Mouse (Mus musculus): ENCODE results near the gene Ppp1r3a. TPM values are rescaled to one million over a fixed set of nuclear protein-coding genes. Genes with fewer than 3 reads are reported as not detected.

Ppp1r3a gene
- polyA plus RNA-seq (2016; fragmentation: Nextera tagmentation; extraction: Ambion mirVana): not detected in 2 replicates

DNA sequence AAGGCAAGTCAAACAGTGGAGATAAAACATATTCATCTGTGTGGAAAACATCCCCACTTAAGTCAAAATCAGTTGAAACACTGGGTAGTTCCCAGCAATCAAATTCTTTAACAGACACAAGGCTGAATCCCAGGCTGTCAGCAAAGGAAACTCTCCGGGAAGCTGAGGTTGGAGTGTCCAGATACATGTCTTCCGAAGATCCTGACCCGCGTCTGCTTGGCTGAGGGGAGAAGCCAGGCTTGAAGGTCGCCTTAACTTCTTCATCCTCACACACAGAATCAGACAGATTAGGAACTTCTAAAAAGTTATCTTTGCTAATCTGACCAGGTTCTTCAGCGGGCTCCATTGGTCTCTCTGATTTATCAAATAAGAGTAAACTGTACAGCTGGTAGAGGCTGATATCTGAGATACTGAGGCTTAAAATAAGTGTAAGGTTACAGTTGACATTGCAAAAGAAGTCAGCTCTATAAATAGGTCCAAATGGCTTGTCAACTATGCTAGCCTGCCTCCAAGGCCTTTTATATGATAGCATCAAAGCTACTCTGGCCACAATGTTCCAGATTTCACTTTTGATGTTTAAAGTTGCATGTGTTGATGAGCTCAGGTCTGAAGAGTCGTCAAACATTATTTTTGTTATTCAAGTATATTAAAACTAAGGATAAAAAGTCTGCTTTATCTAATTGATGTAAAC is at the start of gene Ppp1r3a:
TSS of gene Ppp1r3a (minus strand) at position 374 of the 691 bp plus-strand sequence.
- H3K4me3 ChIP-seq: no peak within 1 kb of the TSS
- no peak within 1 kb of the TSS for H3K27ac ChIP-seq
- no peak for DNase-seq (ENCODE audit: low spot score)

DNA sequence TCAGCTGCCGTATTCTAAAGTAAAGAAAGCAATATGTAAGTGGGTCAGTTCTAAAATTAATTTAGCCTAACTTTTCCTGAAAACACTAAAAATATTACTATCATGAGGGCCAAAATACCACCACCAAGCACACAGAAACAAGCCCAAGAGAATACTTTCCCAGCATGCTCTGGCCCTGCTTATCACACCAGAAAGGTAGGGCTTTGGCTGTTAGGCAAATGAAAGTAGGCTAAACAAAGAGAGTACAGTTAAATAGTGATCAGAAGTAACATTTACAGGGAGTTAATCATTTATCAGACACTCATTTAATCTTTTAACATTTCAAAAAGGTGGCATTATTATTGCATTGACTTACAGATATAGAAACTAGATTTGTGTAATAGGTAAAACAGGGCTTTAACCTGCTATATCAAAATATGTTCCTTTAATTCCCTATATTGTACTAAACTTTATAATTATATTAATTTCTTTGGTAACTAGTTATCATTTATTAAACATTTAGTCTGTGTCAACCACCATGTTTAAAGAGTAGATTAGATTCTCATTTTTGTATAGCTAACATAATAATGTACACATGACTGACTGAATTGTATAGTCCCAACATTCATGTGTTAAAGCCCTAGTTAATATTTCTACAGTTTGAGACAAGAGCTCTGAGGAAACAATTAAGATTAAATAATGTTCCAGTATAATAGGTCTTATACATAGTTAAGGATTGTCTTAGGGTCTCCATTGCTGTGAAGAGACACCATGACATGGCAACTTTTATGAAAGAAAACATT is 32.3 kb upstream of the Ppp1r3a start:
- Histone ChIP-seq H3K36me3 (no peaks in the 10 kb centered on the region), H3K4me1 (no peaks in the 10 kb centered on the region), H3K27ac (no peak overlapping the region), H3K4me3 (no peak overlapping the region), H3K27me3 (ENCODE audit: low read depth, poor library complexity, severe bottlenecking) (no peaks in the 10 kb centered on the region), H3K9me3 (replicated peaks) (no peaks in the 10 kb centered on the region)
- 84% methylated on average over 1 of the region's 1 CpGs for WGBS
- DNase-seq (ENCODE audit: low spot score): no peak

More for the DNA sequence above, at the start of gene Ppp1r3a:
- H3K4me1 ChIP-seq: no peaks in the 10 kb centered on the region
- no peaks in the 10 kb centered on the region for H3K27me3 ChIP-seq (ENCODE audit: low read depth, poor library complexity, severe bottlenecking)
- H3K9me3 ChIP-seq (replicated peaks): no peaks in the 10 kb centered on the region
- no peaks in the 10 kb centered on the region for H3K36me3 ChIP-seq
- 90% methylated on average over 7 of the region's 7 CpGs for WGBS

DNA sequence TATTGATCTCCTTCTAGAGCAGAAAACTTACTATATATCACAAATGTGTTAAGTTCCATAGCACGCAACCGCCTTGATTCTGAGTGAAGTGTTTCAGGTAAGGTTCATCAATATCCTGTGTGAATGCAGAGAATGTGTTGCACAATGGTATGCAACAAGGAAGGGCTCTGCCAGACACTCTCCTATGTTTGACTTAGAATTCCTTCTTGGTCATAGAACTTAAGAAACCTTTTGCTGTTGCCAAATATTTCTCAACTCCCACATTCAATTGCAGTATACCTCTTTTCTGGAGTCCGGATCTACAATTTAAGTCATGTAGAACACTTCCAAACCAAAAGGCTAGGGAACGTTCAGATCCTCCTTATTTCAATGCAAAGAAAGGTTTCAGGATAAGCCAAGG is 22.8 kb upstream of the Ppp1r3a start:
- no peaks in the 10 kb centered on the region for H3K27me3 ChIP-seq (ENCODE audit: low read depth, poor library complexity, severe bottlenecking)
- H3K27ac ChIP-seq: no peak overlapping the region
- H3K9me3 ChIP-seq (replicated peaks): no peaks in the 10 kb centered on the region
- no peaks in the 10 kb centered on the region for H3K4me1 ChIP-seq
- WGBS: 92% methylated on average over 4 of the region's 4 CpGs
- H3K36me3 ChIP-seq: no peaks in the 10 kb centered on the region
- no peak for DNase-seq (ENCODE audit: low spot score)
- no peak overlapping the region for H3K4me3 ChIP-seq

DNA sequence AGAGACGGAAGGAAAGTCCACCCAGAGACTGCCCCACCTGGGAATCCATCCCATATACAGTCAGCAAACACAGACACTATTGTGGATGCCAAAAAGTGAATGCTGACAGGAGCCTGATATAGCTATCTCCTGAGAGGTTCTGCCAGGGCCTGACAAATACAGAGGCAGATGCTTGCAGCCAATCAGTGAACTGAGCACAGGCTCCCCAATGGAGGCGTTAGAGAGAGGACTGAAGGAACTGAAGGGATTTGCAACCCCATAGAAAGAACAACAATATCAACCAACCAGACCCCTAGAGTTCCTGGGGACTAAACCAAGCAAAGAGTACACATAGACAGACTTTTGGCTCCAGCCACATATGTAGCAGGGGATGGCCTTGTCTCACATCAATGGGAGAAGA is 16.6 kb upstream of the Ppp1r3a start:
- Histone ChIP-seq H3K4me1 (no peaks in the 10 kb centered on the region), H3K4me3 (no peak overlapping the region), H3K36me3 (no peaks in the 10 kb centered on the region), H3K27me3 (ENCODE audit: low read depth, poor library complexity, severe bottlenecking) (no peaks in the 10 kb centered on the region), H3K27ac (no peak overlapping the region), H3K9me3 (replicated peaks) (no peaks in the 10 kb centered on the region)
- no peak for DNase-seq (ENCODE audit: low spot score)
- WGBS: 86% methylated on average over 2 of the region's 2 CpGs

DNA sequence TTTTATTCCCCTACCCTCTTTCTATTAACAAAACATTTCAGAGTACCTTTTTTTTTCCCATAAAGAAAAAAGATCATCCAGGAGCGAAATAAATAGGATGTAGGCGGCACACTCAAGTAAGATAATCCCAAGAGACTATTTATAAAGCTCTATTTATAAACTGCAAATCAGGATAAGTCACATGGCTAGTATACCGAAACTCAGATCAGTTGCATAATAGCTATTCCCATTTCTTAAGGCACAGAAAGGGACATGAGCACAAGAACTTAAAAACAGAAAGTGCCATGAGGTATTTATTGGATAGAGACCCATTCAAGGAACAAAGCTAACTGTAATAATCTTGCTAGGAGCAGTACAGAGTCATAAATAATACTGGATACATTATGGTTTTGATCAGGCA is 2.4 kb upstream of the Ppp1r3a start:
- WGBS: 90% methylated on average over 3 of the region's 3 CpGs
- no peaks in the 10 kb centered on the region for H3K36me3 ChIP-seq
- no peak overlapping the region for H3K4me3 ChIP-seq
- H3K9me3 ChIP-seq (replicated peaks): no peaks in the 10 kb centered on the region
- H3K27me3 ChIP-seq (ENCODE audit: low read depth, poor library complexity, severe bottlenecking): no peaks in the 10 kb centered on the region
- no peaks in the 10 kb centered on the region for H3K4me1 ChIP-seq
- no peak overlapping the region for H3K27ac ChIP-seq
- DNase-seq (ENCODE audit: low spot score): no peak

DNA sequence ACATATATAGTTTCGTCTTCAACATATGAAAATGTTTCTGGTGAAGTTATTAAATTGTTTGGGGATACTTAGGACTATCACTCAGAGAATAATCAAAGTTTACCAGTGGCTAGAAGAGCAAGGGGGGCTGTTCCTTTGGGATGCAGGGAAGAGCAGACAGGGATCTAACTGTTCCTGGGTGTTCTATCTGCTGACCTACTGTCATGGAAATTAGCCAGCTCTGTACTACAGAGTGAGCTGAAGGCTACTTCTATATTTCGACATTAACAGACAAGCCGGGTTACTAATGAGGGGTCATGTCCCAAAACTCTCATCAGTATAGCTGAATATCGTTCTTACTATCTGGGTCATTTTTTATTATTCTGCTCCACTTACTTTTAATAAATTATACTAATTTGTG is 1.6 kb downstream of the Ppp1r3a start:
- Histone ChIP-seq H3K9me3 (replicated peaks) (no peaks in the 10 kb centered on the region), H3K27ac (no peak overlapping the region), H3K4me3 (no peak overlapping the region), H3K4me1 (no peaks in the 10 kb centered on the region), H3K27me3 (ENCODE audit: low read depth, poor library complexity, severe bottlenecking) (no peaks in the 10 kb centered on the region), H3K36me3 (no peaks in the 10 kb centered on the region)
- 88% methylated on average over 4 of the region's 4 CpGs for WGBS
- DNase-seq (ENCODE audit: low spot score): no peak

DNA sequence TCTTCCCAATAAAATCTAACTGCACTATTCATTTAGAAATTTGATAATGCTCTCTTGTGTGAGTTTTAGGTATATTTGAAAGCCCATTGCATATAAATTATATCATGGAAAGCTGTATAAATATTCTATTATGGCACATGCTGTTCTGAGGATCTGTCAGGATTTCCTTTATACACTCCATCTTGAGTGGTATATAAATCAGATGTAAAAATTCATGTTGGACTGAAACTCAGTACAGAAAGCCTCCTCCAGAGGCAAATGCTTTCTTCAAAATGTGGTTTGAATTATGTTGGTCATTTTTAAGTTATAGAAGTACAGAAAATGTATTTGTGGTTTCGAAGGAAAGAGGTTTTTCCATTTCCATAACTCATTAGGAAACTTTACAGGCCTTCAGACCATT is 2.9 kb downstream of the Ppp1r3a start:
- DNase-seq (ENCODE audit: low spot score): no peak
- H3K36me3 ChIP-seq: no peaks in the 10 kb centered on the region
- H3K4me3 ChIP-seq: no peak overlapping the region
- no peaks in the 10 kb centered on the region for H3K27me3 ChIP-seq (ENCODE audit: low read depth, poor library complexity, severe bottlenecking)
- no peak overlapping the region for H3K27ac ChIP-seq
- WGBS: 72% methylated on average over 1 of the region's 1 CpGs
- no peaks in the 10 kb centered on the region for H3K4me1 ChIP-seq
- H3K9me3 ChIP-seq (replicated peaks): no peaks in the 10 kb centered on the region

DNA sequence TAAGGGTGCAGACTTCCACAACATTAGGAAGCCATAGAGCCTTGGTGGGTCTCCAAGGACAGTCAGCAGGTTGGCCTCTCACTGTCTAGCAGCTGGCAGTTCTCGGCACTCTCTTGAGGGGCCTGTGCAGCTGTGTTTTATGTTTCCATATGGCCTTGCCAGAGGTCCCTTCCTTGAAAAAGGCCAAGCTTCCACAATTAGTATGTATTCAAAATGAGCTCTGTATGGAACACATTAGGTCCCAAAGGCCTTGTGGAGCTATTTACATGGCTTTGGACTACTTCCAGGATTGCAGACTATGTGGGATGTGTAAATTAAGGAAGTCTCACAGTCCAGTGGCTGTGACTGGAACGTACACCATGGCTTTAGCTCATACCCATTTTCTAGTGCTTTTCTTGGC is 8.1 kb downstream of the Ppp1r3a start:
- 82% methylated on average over 2 of the region's 2 CpGs for WGBS
- H3K4me1 ChIP-seq: no peaks in the 10 kb centered on the region
- H3K36me3 ChIP-seq: no peaks in the 10 kb centered on the region
- no peak overlapping the region for H3K27ac ChIP-seq
- no peak overlapping the region for H3K4me3 ChIP-seq
- H3K9me3 ChIP-seq (replicated peaks): no peaks in the 10 kb centered on the region
- H3K27me3 ChIP-seq (ENCODE audit: low read depth, poor library complexity, severe bottlenecking): no peaks in the 10 kb centered on the region
- DNase-seq (ENCODE audit: low spot score): no peak

DNA sequence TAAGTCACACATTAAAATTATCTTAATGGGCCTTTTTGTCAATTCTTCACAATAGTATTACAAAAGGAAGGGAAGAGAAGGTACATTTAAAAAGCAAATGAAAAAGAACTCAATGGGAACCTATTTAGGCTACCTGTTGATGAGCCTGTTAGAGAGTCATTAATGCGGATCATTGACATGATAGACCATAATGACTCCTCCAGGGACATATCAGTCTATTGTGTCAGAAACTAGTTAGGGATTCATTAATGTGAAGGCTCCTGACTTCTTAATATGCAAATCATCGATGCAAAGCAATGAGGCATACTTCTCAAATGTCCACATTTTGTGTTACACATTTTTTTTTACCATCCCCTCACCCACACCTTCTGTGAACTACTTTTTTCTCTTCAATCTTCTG is 19.1 kb downstream of the Ppp1r3a start:
- WGBS: 92% methylated on average over 2 of the region's 2 CpGs
- H3K27me3 ChIP-seq (ENCODE audit: low read depth, poor library complexity, severe bottlenecking): no peaks in the 10 kb centered on the region
- no peak overlapping the region for H3K27ac ChIP-seq
- H3K9me3 ChIP-seq (replicated peaks): no peaks in the 10 kb centered on the region
- H3K4me1 ChIP-seq: no peaks in the 10 kb centered on the region
- DNase-seq (ENCODE audit: low spot score): no peak
- H3K36me3 ChIP-seq: no peaks in the 10 kb centered on the region
- no peak overlapping the region for H3K4me3 ChIP-seq

DNA sequence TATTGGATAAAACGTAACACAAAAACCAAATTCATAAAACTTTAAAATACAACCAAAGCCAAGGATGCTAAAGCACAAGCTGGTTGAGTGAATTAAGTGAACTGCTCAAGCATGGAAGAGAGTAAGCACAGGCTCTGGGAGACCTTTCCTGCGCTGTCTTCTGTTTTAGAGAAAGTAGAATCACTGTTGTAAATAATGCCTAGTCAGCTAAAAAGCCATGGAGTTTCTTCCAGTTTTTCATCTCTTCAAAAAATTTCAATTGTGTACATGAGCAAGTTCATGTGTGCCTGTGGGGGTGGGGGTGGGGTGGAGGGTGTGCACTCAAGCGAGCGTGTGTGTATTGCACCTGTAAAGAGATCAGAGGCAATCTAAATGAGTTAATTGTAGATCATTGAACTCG is 24.1 kb downstream of the Ppp1r3a start:
- Histone ChIP-seq H3K27me3 (ENCODE audit: low read depth, poor library complexity, severe bottlenecking) (no peaks in the 10 kb centered on the region), H3K4me1 (no peaks in the 10 kb centered on the region), H3K4me3 (no peak overlapping the region), H3K36me3 (no peaks in the 10 kb centered on the region), H3K27ac (no peak overlapping the region), H3K9me3 (replicated peaks) (no peaks in the 10 kb centered on the region)
- no peak for DNase-seq (ENCODE audit: low spot score)
- 86% methylated on average over 5 of the region's 5 CpGs for WGBS

DNA sequence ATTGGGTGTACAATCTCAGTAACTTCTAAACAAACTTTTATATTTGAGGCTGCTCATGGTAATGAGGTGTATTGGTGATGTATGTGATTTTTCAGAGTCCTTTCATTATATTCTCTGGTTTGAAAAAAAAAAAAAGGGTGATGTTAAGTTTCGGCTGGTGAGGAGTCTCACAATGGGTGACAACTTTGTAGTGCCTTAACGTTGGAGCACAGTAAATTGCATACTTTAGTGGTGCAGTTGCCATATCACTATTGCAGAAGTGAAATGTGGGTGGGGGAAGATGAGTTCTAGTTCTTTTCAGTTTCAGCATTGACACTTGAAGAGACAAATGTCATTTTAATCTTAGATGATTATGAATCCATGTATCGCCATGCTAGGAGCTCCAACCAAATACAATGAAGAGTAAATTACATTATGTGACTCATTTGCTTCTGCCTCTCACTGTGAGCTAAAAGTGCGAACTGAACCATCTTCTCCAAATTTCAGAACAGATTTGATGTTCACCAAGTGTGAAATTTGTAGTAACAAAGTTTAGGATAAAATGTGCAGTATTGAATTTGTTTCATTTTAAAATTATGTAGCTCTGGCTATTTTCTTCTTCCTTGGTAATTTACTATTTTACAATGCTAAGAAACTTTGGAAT is 34.2 kb downstream of the Ppp1r3a start:
- 86% methylated on average over 4 of the region's 4 CpGs for WGBS
- no peak overlapping the region for H3K27ac ChIP-seq
- no peaks in the 10 kb centered on the region for H3K9me3 ChIP-seq (replicated peaks)
- no peaks in the 10 kb centered on the region for H3K36me3 ChIP-seq
- no peaks in the 10 kb centered on the region for H3K4me1 ChIP-seq
- no peaks in the 10 kb centered on the region for H3K27me3 ChIP-seq (ENCODE audit: low read depth, poor library complexity, severe bottlenecking)
- H3K4me3 ChIP-seq: no peak overlapping the region
- DNase-seq (ENCODE audit: low spot score): no peak

DNA sequence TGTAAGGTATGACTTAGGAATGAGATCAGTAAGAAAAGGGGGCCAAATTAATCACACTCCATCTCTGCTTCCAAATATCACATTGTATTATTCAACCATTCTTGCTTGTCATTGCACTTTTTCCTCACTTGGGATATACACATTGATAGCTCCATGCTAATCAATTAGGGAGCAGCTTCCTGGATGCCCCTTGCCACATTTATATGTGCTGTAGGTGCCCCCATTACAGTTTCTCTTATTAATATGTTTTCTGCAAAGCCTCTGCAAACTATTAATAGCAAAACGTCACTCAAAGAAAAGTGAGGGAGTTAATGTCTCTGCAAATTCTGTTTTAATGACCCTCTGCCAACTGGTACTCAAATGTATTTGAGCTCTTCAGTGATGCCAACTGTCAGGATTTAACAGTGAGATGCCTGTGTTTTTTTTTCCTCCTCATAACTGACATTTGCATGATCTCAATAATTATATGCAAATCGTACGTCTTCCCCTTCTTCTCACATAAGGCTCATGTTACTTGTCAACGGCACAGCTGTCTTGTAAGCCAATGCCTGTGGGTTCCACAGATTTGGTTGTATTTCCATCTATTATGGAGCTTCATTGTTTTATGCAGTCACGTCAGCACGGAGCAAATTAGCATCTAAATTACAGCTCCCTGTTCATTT is 34.8 kb downstream of the Ppp1r3a start:
- Histone ChIP-seq H3K9me3 (replicated peaks) (no peaks in the 10 kb centered on the region), H3K36me3 (no peaks in the 10 kb centered on the region), H3K4me3 (no peak overlapping the region), H3K4me1 (no peaks in the 10 kb centered on the region), H3K27me3 (ENCODE audit: low read depth, poor library complexity, severe bottlenecking) (no peaks in the 10 kb centered on the region), H3K27ac (no peak overlapping the region)
- WGBS: 90% methylated on average over 6 of the region's 6 CpGs
- no peak for DNase-seq (ENCODE audit: low spot score)
